Comparison of ENCODE assay signal across 8 mouse cellular contexts in genomic region chr7:70359791-70360581, GRCm38 (mm10). TPM values are rescaled to one million over a fixed set of nuclear protein-coding genes. Genes with fewer than 3 reads are reported as not detected.
DNase-seq lines count a peak whose midpoint lies in the region; ATAC-seq and TF ChIP-seq lines count a peak whose summit lies in the region.

No protein-coding gene starts in this region.

- H3K79me3 ChIP-seq in C2C12 (ENCODE audit: low read depth) = peaks cover 41% of the 10 kb centered on the region

- peaks cover 19% of the 10 kb centered on the region for H3K36me3 ChIP-seq in C2C12 (ENCODE audit: control insufficient read depth, insufficient read depth)
- H3K36me3 ChIP-seq in embryonic facial prominence, embryonic 15.5 days = no peaks in the 10 kb centered on the region
- H3K36me3 ChIP-seq in intestine, embryonic 14.5 days (ENCODE audit: control insufficient read depth, insufficient read depth, low read length) = peaks cover 26% of the 10 kb centered on the region
- H3K36me3 ChIP-seq in liver, embryonic 16.5 days (ENCODE audit: control insufficient read depth, insufficient read depth) = no peaks in the 10 kb centered on the region
- H3K36me3 ChIP-seq in stomach, postnatal 0 days (ENCODE audit: control insufficient read depth, insufficient read depth, low read length) = no peaks in the 10 kb centered on the region; the same call in 1 of the 2 replicates

- H3K9me3 ChIP-seq in embryonic facial prominence, embryonic 15.5 days (replicated peaks) = no peaks in the 10 kb centered on the region
- no peaks in the 10 kb centered on the region for H3K9me3 ChIP-seq in intestine, embryonic 14.5 days (ENCODE audit: control insufficient read depth, low read length)
- H3K9me3 ChIP-seq in liver, embryonic 16.5 days (replicated peaks; ENCODE audit: control insufficient read depth, low read length) = no peaks in the 10 kb centered on the region
- no peaks in the 10 kb centered on the region for H3K9me3 ChIP-seq in stomach, postnatal 0 days (ENCODE audit: control insufficient read depth, low read length)

- peak overlapping the region; percentile 70 for H3ac ChIP-seq in C2C12 (ENCODE audit: control insufficient read depth, insufficient read length, low read depth)

- no peak for TF ChIP-seq CTCF in C2C12 (IDR thresholded peaks at IDR 0.05; ENCODE audit: control insufficient read depth, insufficient read depth, insufficient read length)
- TF ChIP-seq CTCF in stomach, postnatal 0 days (IDR thresholded peaks at IDR 0.05; ENCODE audit: low read depth) = no peak

- DNase-seq in cerebellum, adult 11-12 months = peak; percentile 14
- DNase-seq in cerebellum, postnatal 36 days = no peak
- DNase-seq in intestine, embryonic 14.5 days (ENCODE audit: low spot score) = peak; percentile 87
- no peak for DNase-seq in stomach, postnatal 0 days (ENCODE audit: low spot score)
- DNase-seq in right cerebral cortex, postnatal 25 days = no peak

- H3K27ac ChIP-seq in embryonic facial prominence, embryonic 15.5 days (replicated peaks) = peak overlapping the region; percentile 96
- H3K27ac ChIP-seq in intestine, embryonic 14.5 days (ENCODE audit: low read depth) = peak overlapping the region; percentile 99
- peak overlapping the region; percentile 85 for H3K27ac ChIP-seq in liver, embryonic 16.5 days (ENCODE audit: low read length)
- H3K27ac ChIP-seq in stomach, postnatal 0 days (replicated peaks) = peak overlapping the region; percentile 99

- ATAC-seq in embryonic facial prominence, embryonic 15.5 days (ENCODE audit: insufficient number of reproducible peaks, low FRiP score, low TSS enrichment, low read depth) = no peak
- ATAC-seq in intestine, embryonic 14.5 days (replicated peaks; ENCODE audit: low FRiP score, low TSS enrichment, low read depth) = no peak
- no peak for ATAC-seq in liver, embryonic 16.5 days (ENCODE audit: low read depth)
- ATAC-seq in stomach, postnatal 0 days (ENCODE audit: low FRiP score, low TSS enrichment) = no peak

- no peak for TF ChIP-seq EP300 in stomach, postnatal 0 days (optimal IDR thresholded peaks at IDR 0.05)

- H3K79me2 ChIP-seq in C2C12 (ENCODE audit: control insufficient read depth, insufficient read depth) = peaks cover 59% of the 10 kb centered on the region

- peak overlapping the region; percentile 80 for H3K4me3 ChIP-seq in C2C12 (ENCODE audit: insufficient read depth, poor library complexity, severe bottlenecking)
- peak overlapping the region; percentile 71 for H3K4me3 ChIP-seq in embryonic facial prominence, embryonic 15.5 days (replicated peaks)
- peak overlapping the region; percentile 72 for H3K4me3 ChIP-seq in intestine, embryonic 14.5 days (ENCODE audit: low read depth, low read length)
- peak overlapping the region; percentile 61 for H3K4me3 ChIP-seq in liver, embryonic 16.5 days (ENCODE audit: low read depth, low read length)
- H3K4me3 ChIP-seq in stomach, postnatal 0 days (ENCODE audit: low read depth, low read length) = peak overlapping the region; percentile 62

- peak overlapping the region; percentile 85 for H3K4me2 ChIP-seq in embryonic facial prominence, embryonic 15.5 days (replicated peaks)
- H3K4me2 ChIP-seq in intestine, embryonic 14.5 days (ENCODE audit: low read length) = peak overlapping the region; percentile 60
- peak overlapping the region; percentile 55 for H3K4me2 ChIP-seq in liver, embryonic 16.5 days (ENCODE audit: low read depth, low read length)
- H3K4me2 ChIP-seq in stomach, postnatal 0 days (replicated peaks; ENCODE audit: low read depth) = peak overlapping the region; percentile 72

- peak overlapping the region; percentile 79 for H3K9ac ChIP-seq in embryonic facial prominence, embryonic 15.5 days
- peak overlapping the region; percentile 99 for H3K9ac ChIP-seq in intestine, embryonic 14.5 days (ENCODE audit: low read length)
- H3K9ac ChIP-seq in liver, embryonic 16.5 days (ENCODE audit: low read depth, low read length) = peak overlapping the region; percentile 52
- peak overlapping the region; percentile 97 for H3K9ac ChIP-seq in stomach, postnatal 0 days (ENCODE audit: low read length)

- H3K4me1 ChIP-seq in embryonic facial prominence, embryonic 15.5 days = peaks cover 37% of the 10 kb centered on the region
- H3K4me1 ChIP-seq in intestine, embryonic 14.5 days (replicated peaks; ENCODE audit: control insufficient read depth, insufficient read depth, low read length) = peaks cover 22% of the 10 kb centered on the region
- H3K4me1 ChIP-seq in liver, embryonic 16.5 days (ENCODE audit: control insufficient read depth, low read depth, low read length) = no peaks in the 10 kb centered on the region; the same call in 1 of the 2 replicates
- H3K4me1 ChIP-seq in stomach, postnatal 0 days (replicated peaks; ENCODE audit: control insufficient read depth, insufficient read depth) = no peaks in the 10 kb centered on the region; the same call in 1 of the 2 replicates

- under 1% methylated on average over 72 of the region's 75 CpGs for WGBS in embryonic facial prominence, embryonic 15.5 days
- under 1% methylated on average over 72 of the region's 75 CpGs for WGBS in intestine, embryonic 14.5 days
- 2% methylated on average over 68 of the region's 75 CpGs for WGBS in liver, embryonic 16.5 days (ENCODE audit: insufficient replicate concordance)
- under 1% methylated on average over 62 of the region's 75 CpGs for WGBS in stomach, postnatal 0 days

- H3K27me3 ChIP-seq in C2C12 (ENCODE audit: control insufficient read depth, insufficient read depth, insufficient read length) = no peaks in the 10 kb centered on the region
- peaks cover 34% of the 10 kb centered on the region for H3K27me3 ChIP-seq in embryonic facial prominence, embryonic 15.5 days
- H3K27me3 ChIP-seq in intestine, embryonic 14.5 days (replicated peaks; ENCODE audit: control insufficient read depth, insufficient read depth, low read length) = peaks cover 3% of the 10 kb centered on the region; the same call in 1 of the 2 replicates
- peaks cover 61% of the 10 kb centered on the region for H3K27me3 ChIP-seq in liver, embryonic 16.5 days (ENCODE audit: control insufficient read depth, insufficient read depth, low read depth, low read length)
- H3K27me3 ChIP-seq in stomach, postnatal 0 days (ENCODE audit: control insufficient read depth, insufficient read depth, low read length) = no peaks in the 10 kb centered on the region

TF ChIP-seq in C2C12, 6 proteins besides CTCF, POLR2A, EP300 and RAD21:
- TF ChIP-seq MAX (IDR thresholded peaks at IDR 0.05) = peak; percentile 86
- no peak for TF ChIP-seq MYOG (IDR thresholded peaks at IDR 0.05; ENCODE audit: control insufficient read depth, extremely low read depth, insufficient read length)
TF ChIP-seq in C2C12: peak in this region for 1.

RNA-seq across cellular contexts. Expression of gene Nr2f2, which starts 6.5 kb away (rescaled TPM):
- polyA plus RNA-seq in C2C12 (2012; fragmentation: generic; extraction: Trizol) = 13.0 TPM
- 32.3 and 35.6 TPM in 2 replicates for polyA plus RNA-seq in embryonic facial prominence, embryonic 15.5 days (2015; fragmentation: Nextera tagmentation; extraction: Ambion mirVana)
- 53.7 and 56.9 TPM in 2 replicates for polyA plus RNA-seq in intestine, embryonic 14.5 days (2014; fragmentation: Nextera tagmentation; extraction: Ambion mirVana)
- 6.2 and 6.7 TPM in 2 replicates for polyA plus RNA-seq in liver, embryonic 16.5 days (2015; fragmentation: Nextera tagmentation; extraction: Ambion mirVana)
- 52.8 and 53.9 TPM in 2 replicates for polyA plus RNA-seq in stomach, postnatal 0 days (2015; fragmentation: Nextera tagmentation; extraction: Ambion mirVana)

Comparison
In these comparisons a context has a peak if more than half of its experiments do, and no peak if none do; other contexts are left out.
1. DNase-seq: peak in cerebellum, adult 11-12 months (single experiment) and intestine, embryonic 14.5 days (single experiment); none in cerebellum, postnatal 36 days (0 of 2), stomach, postnatal 0 days (single experiment) and right cerebral cortex, postnatal 25 days (single experiment).
2. Peak in every context shown above with its lines, with median percentiles within 50 percentile points of each other: H3K4me3 ChIP-seq, H3K27ac ChIP-seq, H3K4me2 ChIP-seq and H3K9ac ChIP-seq.